Mouse (Mus musculus): ENCODE data around the gene Cenpf. TPM values are rescaled to one million over a fixed set of nuclear protein-coding genes. Genes with fewer than 3 reads are reported as not detected.

The Cenpf gene
- polyA plus RNA-seq, 1 experiment from 2014 or later, result 101 TPM

GRCm38 (mm10) chr1:189715915-189716797, 28.3 kb upstream of the Cenpf start:
- Histone ChIP-seq H3K4me1 (0 out of 2 replicates have a peak, but pooled peaks cover 5% of the 10 kb centered on the region), H3K27me3 (no peaks in the 10 kb centered on the region), H3K9ac (no peak overlapping the region), H3K36me3 (no peaks in the 10 kb centered on the region), H3K4me2 (no peak overlapping the region), H3K4me3 (no peak overlapping the region), H3K9me3 (no peaks in the 10 kb centered on the region), H3K27ac (no peak overlapping the region)
- ATAC-seq (ENCODE audit: borderline replicate concordance, extremely low read depth, low FRiP score, low TSS enrichment), result no peak
- WGBS, result 49% methylated on average over 19 of the region's 19 CpGs

GRCm38 (mm10) chr1:189709001-189709400, 21.1 kb upstream of the Cenpf start:
- H3K4me1 ChIP-seq, result peaks cover 6% of the 10 kb centered on the region; the same call in 1 of the 2 replicates
- H3K9me3 ChIP-seq, result no peaks in the 10 kb centered on the region
- no peak overlapping the region for H3K4me3 ChIP-seq
- WGBS, result 63% methylated on average over 8 of the region's 8 CpGs
- no peaks in the 10 kb centered on the region for H3K36me3 ChIP-seq
- no peak overlapping the region for H3K27ac ChIP-seq
- H3K4me2 ChIP-seq, result no peak overlapping the region
- H3K27me3 ChIP-seq, result no peaks in the 10 kb centered on the region
- H3K9ac ChIP-seq, result no peak overlapping the region
- ATAC-seq (ENCODE audit: borderline replicate concordance, extremely low read depth, low FRiP score, low TSS enrichment), result no peak

GRCm38 (mm10) chr1:189707419-189707818, 19.5 kb upstream of the Cenpf start:
- H3K27me3 ChIP-seq, result no peaks in the 10 kb centered on the region
- H3K9me3 ChIP-seq, result no peaks in the 10 kb centered on the region
- 35% methylated on average over 5 of the region's 5 CpGs for WGBS
- peaks cover 6% of the 10 kb centered on the region; the same call in 1 of the 2 replicates for H3K4me1 ChIP-seq
- H3K27ac ChIP-seq, result no peak overlapping the region
- no peaks in the 10 kb centered on the region for H3K36me3 ChIP-seq
- no peak overlapping the region for H3K4me2 ChIP-seq
- H3K9ac ChIP-seq, result no peak overlapping the region
- ATAC-seq (ENCODE audit: borderline replicate concordance, extremely low read depth, low FRiP score, low TSS enrichment), result no peak
- no peak overlapping the region for H3K4me3 ChIP-seq

- Histone ChIP-seq H3K4me3 (no peak overlapping the region), H3K27me3 (no peaks in the 10 kb centered on the region), H3K27ac (no peak overlapping the region), H3K9ac (no peak overlapping the region), H3K4me1 (peaks cover 6% of the 10 kb centered on the region; the same call in 1 of the 2 replicates), H3K9me3 (no peaks in the 10 kb centered on the region), H3K36me3 (no peaks in the 10 kb centered on the region), H3K4me2 (no peak overlapping the region)
- ATAC-seq (ENCODE audit: borderline replicate concordance, extremely low read depth, low FRiP score, low TSS enrichment), result no peak
Measured at GRCm38 (mm10) chr1:189707014-189707413, 19.1 kb upstream of the Cenpf start.

GRCm38 (mm10) chr1:189706040-189706645, 18.3 kb upstream of the Cenpf start:
- Histone ChIP-seq H3K9me3 (no peaks in the 10 kb centered on the region), H3K4me3 (no peak overlapping the region), H3K4me2 (no peak overlapping the region), H3K4me1 (peaks cover 6% of the 10 kb centered on the region; the same call in 1 of the 2 replicates), H3K27me3 (no peaks in the 10 kb centered on the region), H3K27ac (no peak overlapping the region), H3K9ac (no peak overlapping the region), H3K36me3 (no peaks in the 10 kb centered on the region)
- 56% methylated on average over 12 of the region's 12 CpGs for WGBS
- ATAC-seq (ENCODE audit: borderline replicate concordance, extremely low read depth, low FRiP score, low TSS enrichment), result no peak

- Histone ChIP-seq H3K9me3 (no peaks in the 10 kb centered on the region), H3K4me1 (peaks cover 6% of the 10 kb centered on the region; the same call in 1 of the 2 replicates), H3K4me3 (no peak overlapping the region), H3K9ac (no peak overlapping the region), H3K36me3 (no peaks in the 10 kb centered on the region), H3K27me3 (no peaks in the 10 kb centered on the region), H3K4me2 (no peak overlapping the region), H3K27ac (no peak overlapping the region)
- ATAC-seq (ENCODE audit: borderline replicate concordance, extremely low read depth, low FRiP score, low TSS enrichment), result no peak
- WGBS, result 71% methylated on average over 7 of the region's 7 CpGs
Measured at GRCm38 (mm10) chr1:189703591-189703990, 15.7 kb upstream of the Cenpf start.

GRCm38 (mm10) chr1:189703156-189703555, 15.3 kb upstream of the Cenpf start:
- Histone ChIP-seq H3K4me1 (peaks cover 6% of the 10 kb centered on the region; the same call in 1 of the 2 replicates), H3K27ac (no peak overlapping the region), H3K9ac (no peak overlapping the region), H3K27me3 (no peaks in the 10 kb centered on the region), H3K4me2 (no peak overlapping the region), H3K9me3 (no peaks in the 10 kb centered on the region), H3K4me3 (no peak overlapping the region), H3K36me3 (no peaks in the 10 kb centered on the region)
- no peak for ATAC-seq (ENCODE audit: borderline replicate concordance, extremely low read depth, low FRiP score, low TSS enrichment)
- WGBS, result 41% methylated on average over 7 of the region's 7 CpGs

- ATAC-seq (ENCODE audit: borderline replicate concordance, extremely low read depth, low FRiP score, low TSS enrichment), result no peak
- Histone ChIP-seq H3K27ac (no peak overlapping the region), H3K4me3 (no peak overlapping the region), H3K9me3 (no peaks in the 10 kb centered on the region), H3K27me3 (no peaks in the 10 kb centered on the region), H3K9ac (no peak overlapping the region), H3K36me3 (no peaks in the 10 kb centered on the region), H3K4me2 (no peak overlapping the region), H3K4me1 (no peaks in the 10 kb centered on the region)
- under 1% methylated on average over 6 of the region's 6 CpGs for WGBS
Measured at GRCm38 (mm10) chr1:189700990-189701389, 13.1 kb upstream of the Cenpf start.

- no peak for ATAC-seq (ENCODE audit: borderline replicate concordance, extremely low read depth, low FRiP score, low TSS enrichment)
- Histone ChIP-seq H3K27me3 (no peaks in the 10 kb centered on the region), H3K4me2 (no peak overlapping the region), H3K27ac (no peak overlapping the region), H3K9ac (no peak overlapping the region), H3K36me3 (no peaks in the 10 kb centered on the region), H3K4me1 (no peaks in the 10 kb centered on the region), H3K4me3 (no peak overlapping the region), H3K9me3 (no peaks in the 10 kb centered on the region)
- WGBS, result 58% methylated on average over 6 of the region's 6 CpGs
Measured at GRCm38 (mm10) chr1:189700186-189700585, 12.3 kb upstream of the Cenpf start.

- Histone ChIP-seq H3K9ac (no peak overlapping the region), H3K27ac (no peak overlapping the region), H3K36me3 (no peaks in the 10 kb centered on the region), H3K27me3 (no peaks in the 10 kb centered on the region), H3K4me2 (no peak overlapping the region), H3K9me3 (no peaks in the 10 kb centered on the region), H3K4me1 (no peaks in the 10 kb centered on the region), H3K4me3 (no peak overlapping the region)
- 37% methylated on average over 4 of the region's 4 CpGs for WGBS
- no peak for ATAC-seq (ENCODE audit: borderline replicate concordance, extremely low read depth, low FRiP score, low TSS enrichment)
Measured at GRCm38 (mm10) chr1:189698416-189698815, 10.5 kb upstream of the Cenpf start.

GRCm38 (mm10) chr1:189695321-189695720, 7.4 kb upstream of the Cenpf start:
- no peak for ATAC-seq (ENCODE audit: borderline replicate concordance, extremely low read depth, low FRiP score, low TSS enrichment)
- Histone ChIP-seq H3K4me1 (no peaks in the 10 kb centered on the region), H3K9me3 (no peaks in the 10 kb centered on the region), H3K4me2 (no peak overlapping the region), H3K36me3 (no peaks in the 10 kb centered on the region), H3K27ac (no peak overlapping the region), H3K27me3 (no peaks in the 10 kb centered on the region), H3K9ac (no peak overlapping the region), H3K4me3 (no peak overlapping the region)

- Histone ChIP-seq H3K36me3 (no peaks in the 10 kb centered on the region), H3K9ac (no peak overlapping the region), H3K27ac (no peak overlapping the region), H3K9me3 (no peaks in the 10 kb centered on the region), H3K4me3 (no peak overlapping the region), H3K4me1 (peaks cover 7% of the 10 kb centered on the region), H3K4me2 (no peak overlapping the region), H3K27me3 (no peaks in the 10 kb centered on the region)
- 84% methylated on average over 2 of the region's 2 CpGs for WGBS
- no peak for ATAC-seq (ENCODE audit: borderline replicate concordance, extremely low read depth, low FRiP score, low TSS enrichment)
Measured at GRCm38 (mm10) chr1:189694391-189694790, 6.5 kb upstream of the Cenpf start.

Measured in lung, embryonic 15.5 days (tissue).